9 mouse cellular contexts compared by ENCODE assay signal in genomic region chr5:35773274-35774136, GRCm38 (mm10). TPM values are rescaled to one million over a fixed set of nuclear protein-coding genes. Genes with fewer than 3 reads are reported as not detected.
DNase-seq lines count a peak whose midpoint lies in the region; ATAC-seq and TF ChIP-seq lines count a peak whose summit lies in the region.
"Had no signal": no experiment of that assay in that cellular context is flagged by ENCODE, and none has a peak within 500 bp of the region (broad histone marks: within the 10 kb centered on the region; RNA-seq: fewer than 3 reads in every experiment).

No protein-coding gene starts in this region.

- 45% methylated on average over 13 of the region's 13 CpGs for WGBS in kidney, postnatal 0 days

- no peak overlapping the region for H3K27ac ChIP-seq in kidney, postnatal 0 days

- no peaks in the 10 kb centered on the region for H3K27me3 ChIP-seq in E14TG2a.4 (ENCODE audit: insufficient read depth, low read length)
- no peaks in the 10 kb centered on the region for H3K27me3 ChIP-seq in kidney, postnatal 0 days (ENCODE audit: insufficient read depth, low read length)

- peaks cover 86% of the 10 kb centered on the region for H3K4me1 ChIP-seq in E14TG2a.4 (replicated peaks; ENCODE audit: low read depth, low read length)
- 0 out of 2 replicates have a peak, but pooled peaks cover 5% of the 10 kb centered on the region for H3K4me1 ChIP-seq in kidney, postnatal 0 days (replicated peaks; ENCODE audit: insufficient read depth, low read length)

- H3K4me3 ChIP-seq in E14TG2a.4 (replicated peaks; ENCODE audit: low read length): peak overlapping the region; percentile 46
- H3K4me3 ChIP-seq in kidney, postnatal 0 days (replicated peaks; ENCODE audit: low read depth, low read length): no peak overlapping the region

- no peak overlapping the region for H3K4me2 ChIP-seq in kidney, postnatal 0 days (ENCODE audit: low read length)

- H3K9me3 ChIP-seq in E14TG2a.4 (ENCODE audit: low read length): no peaks in the 10 kb centered on the region
- no peaks in the 10 kb centered on the region for H3K9me3 ChIP-seq in kidney, postnatal 0 days (replicated peaks; ENCODE audit: low read length)

- H3K36me3 ChIP-seq in E14TG2a.4 (ENCODE audit: insufficient read depth, low read length): no peaks in the 10 kb centered on the region
- H3K36me3 ChIP-seq in kidney, postnatal 0 days (ENCODE audit: insufficient read depth, low read length): no peaks in the 10 kb centered on the region

- peak; percentile 33; the same call in 1 of the 2 replicates for ATAC-seq in cerebellum, adult (ENCODE audit: insufficient number of reproducible peaks, low FRiP score, low TSS enrichment)
- ATAC-seq in kidney, postnatal 0 days (replicated peaks; ENCODE audit: low FRiP score, low read depth): 0 out of 2 replicates have a peak, but pooled peaks have one; percentile 2
- ATAC-seq in frontal cortex, adult (ENCODE audit: low TSS enrichment): no peak
- ATAC-seq in erythroblast, adult 5-6 weeks (replicated peaks; ENCODE audit: low FRiP score, poor library complexity, severe bottlenecking): no peak

- H3K9ac ChIP-seq in kidney, postnatal 0 days (ENCODE audit: low read depth, low read length): no peak overlapping the region

- TF ChIP-seq CTCF in E14TG2a.4 (conservative IDR thresholded peaks at IDR 0.05; ENCODE audit: low read length): no peak
- no peak for TF ChIP-seq CTCF in kidney, postnatal 0 days (IDR thresholded peaks at IDR 0.05; ENCODE audit: low read depth)

- intact Hi-C loops in heart, postnatal 14 days (cut with DNase I): no loop called here

- peak; percentile 48 to 55 for DNase-seq in heart, postnatal 14 days
- DNase-seq in heart, adult 8-10 months (ENCODE audit: low spot score): no peak
- no peak for DNase-seq in kidney, postnatal 0 days (ENCODE audit: low spot score)
- DNase-seq in frontal cortex, postnatal 36 days (ENCODE audit: low spot score in 2 of 2): no peak
- DNase-seq: layer of hippocampus, adult 9-11 months had no signal

RNA-seq across cellular contexts. Expression of gene Ablim2, which starts 15.8 kb away (rescaled TPM):
- total RNA-seq in heart, postnatal 14 days (2021): 10 to 100 TPM; 12.2 to 17.5 TPM
- total RNA-seq in heart, adult 8-10 months (2022): 10 to 100 TPM; 18.5 to 28.5 (median 20.9) TPM
- polyA plus RNA-seq in kidney, postnatal 0 days (2015; fragmentation: Nextera tagmentation; extraction: Ambion mirVana): 3.2 and 3.9 TPM in 2 replicates
- total RNA-seq in erythroblast, adult 5-6 weeks (2015; ENCODE audit: low replicate concordance): not detected in 2 replicates
- total RNA-seq in erythroblast, adult 5-6 weeks (2017; ENCODE audit: low replicate concordance): not detected in 2 replicates

RNA-seq across cellular contexts. Expression of gene Sh3tc1, which starts 33.7 kb away (rescaled TPM):
- total RNA-seq in heart, postnatal 14 days (2021): 10 to 100 TPM in 1 of 2 experiments, 1 to 10 TPM in 1; 9.8 to 10.6 TPM
- total RNA-seq in heart, adult 8-10 months (2022): 1 to 10 TPM; 6.5 to 9.1 (median 7.9) TPM
- polyA plus RNA-seq in kidney, postnatal 0 days (2015; fragmentation: Nextera tagmentation; extraction: Ambion mirVana): 19.0 and 21.4 TPM in 2 replicates
- 0.63 and 1.3 TPM in 2 replicates for total RNA-seq in erythroblast, adult 5-6 weeks (2015; ENCODE audit: low replicate concordance)
- 1.8 and 2.2 TPM in 2 replicates for total RNA-seq in erythroblast, adult 5-6 weeks (2017; ENCODE audit: low replicate concordance)

Comparison
In these comparisons a context has a peak if more than half of its experiments do, and no peak if none do; other contexts are left out.
1. DNase-seq: peak in heart, postnatal 14 days (2 of 2); none in heart, adult 8-10 months (single experiment), kidney, postnatal 0 days (single experiment) and frontal cortex, postnatal 36 days (0 of 2).
2. ATAC-seq: peak in cerebellum, adult (single experiment) and kidney, postnatal 0 days (single experiment); none in frontal cortex, adult (single experiment) and erythroblast, adult 5-6 weeks (single experiment).
3. RNA of gene Ablim2, which starts 15.8 kb away (total RNA-seq): 18.5 to 28.5 TPM in heart, adult 8-10 months and 12.2 to 17.5 TPM in heart, postnatal 14 days; not detected in erythroblast, adult 5-6 weeks; every median in the first group is over 10 times any median in the second.